ENCODE assay signal across 7 mouse cellular contexts in the genomic region with DNA sequence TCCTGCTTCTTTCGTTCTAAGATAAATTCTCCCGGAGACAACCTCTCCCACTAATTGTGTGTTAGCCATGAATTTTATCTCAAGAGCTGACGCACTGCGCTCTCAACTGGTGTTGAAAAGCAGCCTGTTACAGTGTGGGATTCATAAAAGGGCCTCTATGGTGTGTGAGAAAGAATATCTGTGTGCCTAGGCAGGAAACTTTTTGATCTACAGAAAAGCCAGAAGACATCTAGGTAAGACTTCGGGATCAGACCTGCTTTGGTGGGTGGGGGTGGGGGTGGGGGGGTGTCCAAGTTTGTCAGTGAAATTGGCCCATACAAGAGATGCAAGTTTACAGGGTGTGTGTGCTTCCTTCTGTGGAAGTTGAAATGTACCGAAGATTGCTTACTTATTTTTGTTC.
A peak's percentile ranks its signal among the peaks of the same experiment; 100 is the strongest.
DNase-seq lines count a peak whose midpoint lies in the region; ATAC-seq and TF ChIP-seq lines count a peak whose summit lies in the region.

No protein-coding gene starts in this region.

- no peak for TF ChIP-seq POLR2A in thymus, adult 2 months (IDR thresholded peaks at IDR 0.05; ENCODE audit: control insufficient read depth, extremely low read depth, insufficient read depth, low read length, poor library complexity)

- DNase-seq in right cerebral cortex, adult 2 months (ENCODE audit: low spot score in 2 of 2) = peak; percentile 16 to 46
- DNase-seq in right cerebral cortex, postnatal 4 days = no peak
- peak; percentile 86 for DNase-seq in forebrain, embryonic 14.5 days (ENCODE audit: low spot score)
- peak; percentile 76 for DNase-seq in lung, postnatal 0 days (ENCODE audit: low spot score)
- no peak for DNase-seq in thymus, adult 2 months

- peak; percentile 79 for ATAC-seq in forebrain, embryonic 14.5 days
- ATAC-seq in hindbrain, embryonic 16.5 days = peak; percentile 57; the same call in 1 of the 2 replicates
- ATAC-seq in lung, postnatal 0 days = peak; percentile 88
- no peak for ATAC-seq in megakaryocyte-erythroid progenitor cell, adult 5-6 weeks (replicated peaks; ENCODE audit: low FRiP score, low TSS enrichment, poor library complexity, severe bottlenecking)

- H3K27ac ChIP-seq in forebrain, embryonic 14.5 days (ENCODE audit: low read depth, low read length) = peak overlapping the region; percentile 93
- H3K27ac ChIP-seq in hindbrain, embryonic 16.5 days (ENCODE audit: low read depth, low read length) = peak overlapping the region; percentile 84
- peak overlapping the region; percentile 85 for H3K27ac ChIP-seq in lung, postnatal 0 days (ENCODE audit: low read length)
- H3K27ac ChIP-seq in thymus, adult 2 months (ENCODE audit: control insufficient read depth, insufficient read depth, low read length) = no peak overlapping the region

- H3K9me3 ChIP-seq in forebrain, embryonic 14.5 days (replicated peaks; ENCODE audit: control insufficient read depth, low read length) = no peaks in the 10 kb centered on the region
- H3K9me3 ChIP-seq in hindbrain, embryonic 16.5 days (ENCODE audit: control insufficient read depth, low read length) = no peaks in the 10 kb centered on the region
- no peaks in the 10 kb centered on the region for H3K9me3 ChIP-seq in lung, postnatal 0 days (ENCODE audit: low read length)

- 2% methylated on average over 6 of the region's 6 CpGs for WGBS in forebrain, embryonic 14.5 days
- 18% methylated on average over 6 of the region's 6 CpGs for WGBS in hindbrain, embryonic 16.5 days
- WGBS in lung, postnatal 0 days = 5% methylated on average over 6 of the region's 6 CpGs
- WGBS in thymus, adult 2 months = 72% methylated on average over 6 of the region's 6 CpGs

- peak overlapping the region; percentile 40 for H3K4me3 ChIP-seq in forebrain, embryonic 14.5 days (ENCODE audit: low read depth, low read length)
- H3K4me3 ChIP-seq in hindbrain, embryonic 16.5 days (ENCODE audit: low read length) = peak overlapping the region; percentile 37
- peak overlapping the region; percentile 38 for H3K4me3 ChIP-seq in lung, postnatal 0 days (ENCODE audit: low read depth, low read length)
- H3K4me3 ChIP-seq in thymus, adult 2 months (ENCODE audit: control insufficient read depth, insufficient read depth, low read length) = no peak overlapping the region

- peak overlapping the region; percentile 51 for H3K9ac ChIP-seq in forebrain, embryonic 14.5 days (ENCODE audit: low read length)
- H3K9ac ChIP-seq in hindbrain, embryonic 16.5 days (ENCODE audit: low read depth, low read length) = peak overlapping the region; percentile 56
- H3K9ac ChIP-seq in lung, postnatal 0 days (replicated peaks; ENCODE audit: low read depth) = peak overlapping the region; percentile 20; the same call in 1 of the 2 replicates

- no peak for TF ChIP-seq CTCF in lung, postnatal 0 days (IDR thresholded peaks at IDR 0.05)
- TF ChIP-seq CTCF in thymus, adult 2 months (IDR thresholded peaks at IDR 0.05; ENCODE audit: borderline replicate concordance, control insufficient read depth, extremely low read depth, insufficient read depth, low read length, poor library complexity) = no peak

- H3K4me1 ChIP-seq in forebrain, embryonic 14.5 days (ENCODE audit: control insufficient read depth, insufficient read depth, low read length) = peaks cover 16% of the 10 kb centered on the region; the same call in 1 of the 2 replicates
- H3K4me1 ChIP-seq in hindbrain, embryonic 16.5 days (ENCODE audit: control insufficient read depth, insufficient read depth, low read depth, low read length) = peaks cover 5% of the 10 kb centered on the region
- H3K4me1 ChIP-seq in lung, postnatal 0 days (ENCODE audit: insufficient read depth, low read depth, low read length) = no peaks in the 10 kb centered on the region
- H3K4me1 ChIP-seq in thymus, adult 2 months (replicated peaks; ENCODE audit: control insufficient read depth, insufficient read depth, low read length) = 0 out of 2 replicates have a peak, but pooled peaks cover 2% of the 10 kb centered on the region

- H3K36me3 ChIP-seq in forebrain, embryonic 14.5 days (ENCODE audit: control insufficient read depth, insufficient read depth, low read length) = 0 out of 2 replicates have a peak, but pooled peaks cover 2% of the 10 kb centered on the region
- H3K36me3 ChIP-seq in hindbrain, embryonic 16.5 days (ENCODE audit: control insufficient read depth, insufficient read depth, low read length) = no peaks in the 10 kb centered on the region
- H3K36me3 ChIP-seq in lung, postnatal 0 days (ENCODE audit: insufficient read depth, low read length) = no peaks in the 10 kb centered on the region
- H3K36me3 ChIP-seq in thymus, adult 2 months (ENCODE audit: control insufficient read depth, insufficient read depth, low read length) = no peaks in the 10 kb centered on the region

- no peaks in the 10 kb centered on the region for H3K27me3 ChIP-seq in forebrain, embryonic 14.5 days (replicated peaks; ENCODE audit: control insufficient read depth, insufficient read depth, low read length)
- H3K27me3 ChIP-seq in hindbrain, embryonic 16.5 days (replicated peaks; ENCODE audit: control insufficient read depth, insufficient read depth, low read length) = no peaks in the 10 kb centered on the region
- H3K27me3 ChIP-seq in lung, postnatal 0 days (replicated peaks; ENCODE audit: insufficient read depth, low read length) = no peaks in the 10 kb centered on the region
- H3K27me3 ChIP-seq in thymus, adult 2 months (ENCODE audit: control insufficient read depth, insufficient read depth, low read length) = no peaks in the 10 kb centered on the region

- no peak for TF ChIP-seq EP300 in lung, postnatal 0 days (IDR thresholded peaks at IDR 0.05)

- H3K4me2 ChIP-seq in forebrain, embryonic 14.5 days (ENCODE audit: low read length) = peak overlapping the region; percentile 49
- H3K4me2 ChIP-seq in hindbrain, embryonic 16.5 days (ENCODE audit: low read length) = peak overlapping the region; percentile 45
- peak overlapping the region; percentile 59 for H3K4me2 ChIP-seq in lung, postnatal 0 days (replicated peaks; ENCODE audit: low read depth, low read length)

Comparison
In these comparisons a context has a peak if more than half of its experiments do, and no peak if none do; other contexts are left out.
1. DNase-seq: peak in right cerebral cortex, adult 2 months (2 of 2), forebrain, embryonic 14.5 days (single experiment) and lung, postnatal 0 days (single experiment); none in right cerebral cortex, postnatal 4 days (single experiment) and thymus, adult 2 months (single experiment).
2. Peak in every context shown above with its lines, with median percentiles within 50 percentile points of each other: H3K4me2 ChIP-seq and H3K9ac ChIP-seq.